20 mouse cellular contexts compared by ENCODE assay signal in genomic region chr8:44992664-44993063, GRCm38 (mm10). TPM values are rescaled to one million over a fixed set of nuclear protein-coding genes. Genes with fewer than 3 reads are reported as not detected.
A peak's percentile ranks its signal among the peaks of the same experiment; 100 is the strongest.
DNase-seq lines count a peak whose midpoint lies in the region; ATAC-seq and TF ChIP-seq lines count a peak whose summit lies in the region.
"Had no signal": no experiment of that assay in that cellular context is flagged by ENCODE, and none has a peak within 500 bp of the region (broad histone marks: within the 10 kb centered on the region; RNA-seq: fewer than 3 reads in every experiment).

No protein-coding gene starts in this region.

- H3K36me3 ChIP-seq in hindbrain, embryonic 10.5 days, result peaks cover 24% of the 10 kb centered on the region
- H3K36me3 ChIP-seq in hindbrain, embryonic 16.5 days (ENCODE audit: control insufficient read depth, insufficient read depth, low read length), result no peaks in the 10 kb centered on the region
- peaks cover 30% of the 10 kb centered on the region for H3K36me3 ChIP-seq in limb, embryonic 10.5 days
- H3K36me3 ChIP-seq: liver, embryonic 15.5 days had no signal

- peaks cover 65% of the 10 kb centered on the region for H3K4me1 ChIP-seq in hindbrain, embryonic 10.5 days (replicated peaks)
- peaks cover 14% of the 10 kb centered on the region for H3K4me1 ChIP-seq in hindbrain, embryonic 16.5 days (ENCODE audit: control insufficient read depth, insufficient read depth, low read depth, low read length)
- peaks cover 60% of the 10 kb centered on the region for H3K4me1 ChIP-seq in limb, embryonic 10.5 days
- H3K4me1 ChIP-seq: liver, embryonic 15.5 days had no signal

- no peak overlapping the region for H3K4me2 ChIP-seq in hindbrain, embryonic 16.5 days (ENCODE audit: low read length)
- H3K4me2 ChIP-seq: limb, embryonic 15.5 days; liver, embryonic 15.5 days had no signal

- H3K27me3 ChIP-seq in hindbrain, embryonic 10.5 days (ENCODE audit: insufficient read depth, poor library complexity, severe bottlenecking), result no peaks in the 10 kb centered on the region
- H3K27me3 ChIP-seq in hindbrain, embryonic 16.5 days (replicated peaks; ENCODE audit: control insufficient read depth, insufficient read depth, low read length), result no peaks in the 10 kb centered on the region
- no peaks in the 10 kb centered on the region for H3K27me3 ChIP-seq in limb, embryonic 10.5 days (ENCODE audit: low read depth, poor library complexity, severe bottlenecking)
- H3K27me3 ChIP-seq: limb, embryonic 15.5 days had no signal

- DNase-seq in gastrocnemius, adult 2 months, result no peak
- DNase-seq in gastrocnemius, postnatal 10 days, result no peak
- DNase-seq in hindbrain, embryonic 10.5 days (ENCODE audit: low spot score), result no peak
- DNase-seq in left cerebral cortex, adult 2 months (ENCODE audit: extremely low spot score in 1 of 2, low spot score in 2 of 2), result no peak
- DNase-seq in left cerebral cortex, adult 11 months (ENCODE audit: low spot score), result no peak
- DNase-seq in limb, embryonic 10.5 days (ENCODE audit: low spot score), result no peak
- no peak for DNase-seq in spleen, postnatal 4 days (ENCODE audit: low spot score in 2 of 2)
- DNase-seq: B cell, adult 2 months; cerebellum, adult 8-10 months; gastrocnemius, postnatal 36 days; heart, postnatal 10 days; kidney, adult 8-10 months; thymus, adult 18-20 months; thymus, postnatal 4 days had no signal

- ATAC-seq in hindbrain, embryonic 16.5 days, result no peak
- ATAC-seq: forebrain, embryonic 14.5 days had no signal

- intact Hi-C loops in gastrocnemius, adult 2 months (cut with DNase I), result no loop called here
- intact Hi-C loops in left cerebral cortex, adult 2 months (cut with DNase I), result no loop called here

- H3K27ac ChIP-seq in gastrocnemius, adult 2 months, result peak overlapping the region; percentile 4; the same call in 1 of the 2 replicates
- peak overlapping the region; percentile 64 for H3K27ac ChIP-seq in hindbrain, embryonic 10.5 days
- H3K27ac ChIP-seq in hindbrain, embryonic 16.5 days (ENCODE audit: low read depth, low read length), result no peak overlapping the region
- peak overlapping the region; percentile 15; the same call in 1 of the 2 replicates for H3K27ac ChIP-seq in left cerebral cortex, adult 2 months
- H3K27ac ChIP-seq in limb, embryonic 10.5 days, result peak overlapping the region; percentile 0; the same call in 1 of the 2 replicates
- H3K27ac ChIP-seq: limb, embryonic 15.5 days; liver, embryonic 15.5 days; macrophage had no signal

- H3K4me3 ChIP-seq in gastrocnemius, adult 2 months, result no peak overlapping the region
- H3K4me3 ChIP-seq in hindbrain, embryonic 10.5 days, result no peak overlapping the region
- no peak overlapping the region for H3K4me3 ChIP-seq in hindbrain, embryonic 16.5 days (ENCODE audit: low read length)
- no peak overlapping the region for H3K4me3 ChIP-seq in left cerebral cortex, adult 2 months
- H3K4me3 ChIP-seq in limb, embryonic 10.5 days, result no peak overlapping the region
- H3K4me3 ChIP-seq: embryonic facial prominence, embryonic 10.5 days; limb, embryonic 15.5 days; liver, embryonic 15.5 days had no signal

- WGBS in hindbrain, embryonic 10.5 days, result 53% methylated on average over 6 of the region's 6 CpGs
- 51% methylated on average over 6 of the region's 6 CpGs for WGBS in hindbrain, embryonic 16.5 days
- 60% methylated on average over 6 of the region's 6 CpGs for WGBS in limb, embryonic 10.5 days

- no peak for TF ChIP-seq CTCF in gastrocnemius, adult 2 months (IDR thresholded peaks at IDR 0.05)
- no peak for TF ChIP-seq CTCF in left cerebral cortex, adult 2 months (IDR thresholded peaks at IDR 0.05)

- no peaks in the 10 kb centered on the region for H3K9me3 ChIP-seq in hindbrain, embryonic 10.5 days
- H3K9me3 ChIP-seq in hindbrain, embryonic 16.5 days (ENCODE audit: control insufficient read depth, low read length), result no peaks in the 10 kb centered on the region
- no peaks in the 10 kb centered on the region for H3K9me3 ChIP-seq in limb, embryonic 10.5 days (replicated peaks)
- H3K9me3 ChIP-seq: embryonic facial prominence, embryonic 10.5 days; limb, embryonic 15.5 days; liver, embryonic 15.5 days had no signal

- H3K9ac ChIP-seq in hindbrain, embryonic 16.5 days (ENCODE audit: low read depth, low read length), result no peak overlapping the region
- H3K9ac ChIP-seq: limb, embryonic 15.5 days; liver, embryonic 15.5 days had no signal

RNA-seq across cellular contexts. Expression of gene Fat1, which starts 57.4 kb away (rescaled TPM):
- 1 to 10 TPM; 2.6 to 4.5 TPM for total RNA-seq in gastrocnemius, adult 2 months (2021)
- 10 to 100 TPM; 17.8 to 30.4 TPM for total RNA-seq in gastrocnemius, postnatal 10 days (2021)
- 12.5 and 15.7 TPM in 2 replicates for polyA plus RNA-seq in hindbrain, embryonic 10.5 days (2016; fragmentation: Nextera tagmentation; extraction: Ambion mirVana)
- 14.8 and 16.0 TPM in 2 replicates for polyA plus RNA-seq in hindbrain, embryonic 16.5 days (2015; fragmentation: Nextera tagmentation; extraction: Ambion mirVana)
- total RNA-seq in left cerebral cortex, adult 2 months (2021), result 10 to 100 TPM; 36.2 to 38.7 TPM
- 17.2 and 20.1 TPM in 2 replicates for polyA plus RNA-seq in limb, embryonic 10.5 days (2016; fragmentation: Nextera tagmentation; extraction: Ambion mirVana)
